Mouse (Mus musculus) urinary bladder, adult 2 months (tissue): ENCODE measurements around the gene Adgre1. TPM values are rescaled to one million over a fixed set of nuclear protein-coding genes. Genes with fewer than 3 reads are reported as not detected.
A peak's percentile ranks its signal among the peaks of the same experiment; 100 is the strongest.
"Not testable (repeated sequence)": the region's sequence is repeated elsewhere in the genome, so short reads cannot be mapped to it uniquely, and the experiment has no call there.

Experiments used
- DNase-seq: peaks from one replicate; pipeline ENCODE4 v3.0.0; 2022; ENCODE audit warnings: low spot score
- polyA plus RNA-seq: library from polyadenylated mRNA; depleted of rRNA; stranded (reverse); fragments of >200 nt; gene quantifications from 2 replicates; pipeline ENCODE4 v1.2.3, GENCODE M21; 2012; rRNA removed

Adgre1 gene
- 15.9 and 18.6 TPM in 2 replicates for polyA plus RNA-seq

DNA sequence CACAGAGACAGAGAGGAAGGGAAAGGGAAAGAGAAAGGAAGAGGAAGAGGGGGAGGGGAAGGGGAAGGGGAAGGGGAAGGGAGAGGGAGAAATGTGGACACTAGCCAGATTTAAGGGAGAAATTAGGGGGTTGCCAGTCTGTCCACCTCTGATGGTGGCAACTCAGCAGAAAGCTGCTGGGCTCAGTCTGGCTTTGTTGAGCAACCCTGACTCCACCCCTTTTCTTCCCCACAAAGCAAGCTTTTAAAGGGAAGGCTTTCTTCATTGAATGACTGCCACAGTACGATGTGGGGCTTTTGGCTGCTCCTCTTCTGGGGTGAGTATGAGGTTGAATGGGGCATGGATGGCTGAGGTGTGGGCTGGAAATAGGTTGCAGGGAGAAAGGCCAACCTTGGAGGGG, at the start of gene Adgre1:
Adgre1 (plus strand) TSS at position 251 of the 400 bp plus-strand sequence.
- DNase-seq: no peak

DNA sequence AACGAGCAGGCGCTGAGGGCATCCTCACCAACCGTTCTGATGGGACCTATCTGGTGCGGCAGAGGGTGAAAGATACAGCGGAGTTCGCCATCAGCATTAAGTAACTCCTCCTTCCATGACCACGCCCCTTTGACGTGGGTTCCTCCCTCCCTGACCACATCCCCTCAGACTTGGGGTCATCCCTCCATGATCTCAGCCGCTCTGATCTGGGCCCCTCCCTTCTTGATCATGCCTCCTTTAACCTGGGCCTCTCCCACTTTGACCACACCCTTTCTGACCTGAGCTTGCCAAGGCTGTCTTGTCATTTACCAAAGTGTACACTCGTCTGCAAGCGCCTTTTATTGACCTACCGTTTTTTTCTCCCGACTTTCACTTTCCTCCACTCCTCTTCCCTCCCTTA, 46.7 kb upstream of the Adgre1 start:
- no peak for DNase-seq

DNA sequence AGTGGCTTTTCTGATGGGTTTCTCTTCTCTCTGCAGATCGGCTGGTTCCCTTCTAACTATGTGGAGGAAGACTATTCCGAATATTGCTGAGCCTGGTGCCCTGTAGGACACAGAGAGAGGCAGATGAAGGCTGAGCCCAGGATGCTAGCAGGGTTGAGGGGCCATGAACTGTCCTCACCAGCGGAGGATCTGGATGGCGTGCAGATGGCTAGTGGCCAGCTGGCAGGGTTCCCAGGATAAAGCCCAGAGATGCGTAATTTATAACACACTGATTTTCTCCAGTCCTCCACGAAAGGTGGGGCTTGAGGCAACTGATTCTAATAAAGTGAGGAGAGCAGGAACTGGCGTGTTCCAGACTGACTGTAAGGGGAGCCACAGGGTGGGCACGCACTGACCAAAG, 30.9 kb upstream of the Adgre1 start:
- DNase-seq: no peak

DNA sequence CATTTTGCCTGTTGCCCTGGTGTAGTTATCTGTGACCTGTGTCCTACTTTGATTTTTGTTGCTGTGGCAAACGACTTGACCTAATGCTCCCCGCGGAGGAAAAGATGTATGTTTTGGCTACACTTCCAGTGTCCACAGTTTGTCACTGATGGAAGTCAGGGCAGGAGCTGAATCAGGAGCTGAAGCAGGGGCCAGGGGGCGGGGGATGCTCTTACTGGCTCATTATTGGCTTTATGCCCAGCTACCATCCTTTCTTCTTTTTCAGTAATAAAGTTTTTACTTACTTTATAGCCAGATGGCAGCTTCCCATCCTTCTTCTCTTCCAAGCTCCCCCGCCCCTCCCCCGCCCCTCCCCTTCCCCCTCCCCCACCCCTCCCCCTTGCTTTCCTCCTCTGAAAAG, 29.5 kb upstream of the Adgre1 start:
- no peak for DNase-seq

DNA sequence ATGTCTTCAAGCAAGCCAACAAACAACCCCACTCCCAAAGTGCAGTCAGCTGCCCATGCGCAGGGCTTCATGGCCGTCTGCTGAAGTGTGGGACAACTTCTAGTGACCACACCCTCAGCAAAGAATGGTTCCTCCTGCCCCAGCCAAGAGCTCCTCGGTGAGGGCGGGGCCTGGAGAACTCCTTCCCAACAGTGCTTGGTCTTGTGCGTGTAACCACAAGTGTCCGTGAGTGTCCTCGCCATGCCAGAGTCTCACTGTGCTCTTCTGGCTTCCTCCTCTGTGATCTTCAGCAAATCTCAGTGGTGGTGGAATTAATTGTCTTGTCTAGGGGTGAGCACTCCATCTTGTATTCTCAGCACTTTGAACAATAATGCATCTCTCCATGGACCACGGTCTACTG, 27.5 kb upstream of the Adgre1 start:
- no peak for DNase-seq

DNA sequence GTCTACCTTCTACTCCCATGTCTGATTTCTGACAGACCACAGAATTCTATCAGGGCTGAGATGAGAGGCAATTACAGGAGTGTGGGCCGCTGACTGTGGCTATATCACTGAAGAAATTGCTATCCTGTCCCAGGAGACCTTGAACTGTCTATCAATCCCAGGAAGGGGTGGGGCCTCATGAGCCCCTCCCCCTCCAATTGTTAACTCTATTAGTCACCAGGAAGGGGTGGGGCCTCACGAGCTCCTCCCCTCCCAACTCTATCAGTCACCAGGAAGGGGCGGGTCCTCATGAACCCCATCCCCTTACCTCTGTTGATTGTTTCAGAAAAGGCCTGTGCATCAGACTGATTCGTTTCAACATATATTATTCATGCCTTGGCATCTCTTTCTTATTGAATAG, 26.2 kb upstream of the Adgre1 start:
- DNase-seq: no peak

DNA sequence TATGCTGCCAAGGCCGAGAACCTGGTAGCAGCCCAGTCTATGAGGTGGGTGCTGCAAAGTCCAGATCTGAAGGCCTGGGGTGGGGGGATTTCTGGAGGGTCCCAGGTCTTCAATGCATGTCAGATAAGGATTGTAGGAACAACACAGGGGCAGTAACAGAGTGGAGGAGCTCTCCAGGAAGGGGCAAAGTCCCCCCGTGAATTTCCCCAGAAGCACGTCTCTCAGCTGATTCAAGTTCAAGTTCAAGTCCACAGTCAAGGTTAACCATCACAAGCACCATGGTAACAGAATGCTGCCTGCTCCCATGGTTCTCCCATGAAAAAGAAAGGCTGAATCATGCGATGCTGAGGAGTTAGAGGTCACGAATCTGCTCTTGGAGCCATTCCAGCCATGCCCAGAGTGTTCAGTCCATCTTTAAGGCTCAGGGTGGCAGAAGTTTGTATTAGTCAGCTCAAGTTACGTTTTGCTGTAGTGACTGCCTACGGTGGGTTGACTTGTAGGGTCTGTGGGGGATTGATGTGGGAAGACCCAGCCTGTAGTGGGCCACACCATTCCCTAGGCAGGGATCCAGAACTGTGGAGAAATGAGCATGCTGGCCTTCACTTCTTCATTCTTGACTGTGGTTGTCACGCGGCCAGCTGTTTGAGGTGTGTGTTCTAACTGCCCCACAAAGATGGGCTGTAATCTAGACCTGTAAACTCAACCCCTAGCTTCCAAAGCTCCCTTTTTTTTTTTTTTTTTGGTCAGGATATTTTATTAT, 24.3 kb upstream of the Adgre1 start:
- DNase-seq: no peak

DNA sequence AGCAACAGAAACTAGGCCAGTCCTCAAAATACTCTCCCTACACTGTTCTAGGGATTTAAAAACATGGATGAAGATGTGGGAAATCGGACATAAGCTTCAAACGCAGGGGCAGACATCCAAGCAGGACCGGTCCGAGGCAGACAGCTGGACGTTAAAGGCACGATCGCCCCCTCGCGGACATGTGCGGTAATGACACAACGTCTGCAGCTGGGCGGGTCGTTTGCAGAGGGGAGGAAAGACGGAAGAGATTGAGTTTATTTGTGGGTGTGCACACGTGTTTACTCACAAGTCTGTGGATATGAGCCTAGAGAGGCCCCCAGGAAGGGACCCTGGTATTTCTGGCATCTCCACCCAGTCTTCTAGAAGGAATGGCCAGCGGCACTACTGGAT, 23.7 kb upstream of the Adgre1 start:
- peak; percentile 72 for DNase-seq

DNA sequence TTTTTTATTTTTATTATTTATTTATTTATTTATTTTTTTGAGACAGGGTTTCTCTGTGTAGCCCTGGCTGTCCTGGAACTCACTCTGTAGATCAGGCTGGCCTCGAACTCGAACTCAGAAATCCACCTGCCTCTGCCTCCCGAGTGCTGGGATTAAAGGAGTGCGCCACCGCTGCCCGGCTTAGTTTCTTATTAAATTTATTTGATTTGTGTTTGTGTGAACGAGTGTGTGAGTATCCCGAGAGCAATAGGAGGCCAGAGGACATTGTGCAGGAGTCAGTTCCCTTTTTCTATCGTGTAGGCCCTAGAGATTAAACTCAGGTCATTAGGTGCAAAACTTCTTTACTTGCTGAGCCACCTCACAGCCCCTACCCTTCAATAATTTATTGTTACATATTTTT, 23.3 kb upstream of the Adgre1 start:
- not testable (repeated sequence) for DNase-seq

DNA sequence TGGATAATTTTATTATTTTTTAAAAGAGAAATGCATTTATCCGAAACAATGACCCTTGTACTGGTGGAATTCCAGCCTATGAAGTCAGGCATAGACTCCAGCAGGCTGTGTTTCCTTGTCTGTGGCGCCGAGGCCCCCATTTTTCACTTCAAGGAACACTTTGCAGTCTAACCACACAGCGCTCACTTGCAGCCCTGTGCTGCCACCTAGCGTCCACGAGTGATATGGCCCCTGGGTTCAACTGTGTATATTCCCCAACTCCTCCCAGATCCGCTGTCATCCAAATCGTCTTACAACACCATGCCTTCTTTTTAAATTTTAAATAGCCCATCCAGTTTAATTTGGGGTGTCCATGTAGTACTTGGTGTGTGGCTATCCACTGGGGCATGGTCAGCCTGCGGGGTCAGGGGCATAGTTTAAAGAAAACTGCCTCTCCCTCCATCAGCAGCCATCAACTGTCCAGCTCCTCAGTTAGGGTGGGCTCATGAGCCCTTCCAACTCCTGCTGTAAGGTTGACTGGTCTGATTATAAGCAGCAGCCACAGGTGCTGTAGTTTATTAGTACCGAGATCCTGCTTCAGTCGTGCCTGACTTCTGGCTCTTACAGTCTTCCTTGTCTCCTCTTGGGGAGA, 22.7 kb upstream of the Adgre1 start:
- DNase-seq: peak; percentile 76

DNA sequence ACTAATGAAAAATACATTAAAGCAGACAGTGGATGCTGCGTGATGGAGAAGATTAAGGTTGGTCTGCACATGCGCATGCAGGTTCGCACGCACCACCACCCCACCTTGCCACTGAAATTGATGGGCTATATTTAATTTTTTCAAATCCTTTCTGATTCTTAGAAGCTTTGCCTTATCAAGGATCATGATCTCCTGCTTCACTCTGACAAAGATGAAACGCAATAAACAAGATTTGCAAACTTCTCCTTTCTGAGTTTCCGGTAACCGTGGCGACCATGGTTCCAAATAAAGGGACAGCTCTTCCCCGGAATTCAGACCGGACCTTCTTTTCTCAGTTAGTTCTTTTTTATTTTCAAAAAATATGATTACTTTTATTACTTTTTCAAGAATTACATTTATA, 20.5 kb upstream of the Adgre1 start:
- DNase-seq: no peak

DNA sequence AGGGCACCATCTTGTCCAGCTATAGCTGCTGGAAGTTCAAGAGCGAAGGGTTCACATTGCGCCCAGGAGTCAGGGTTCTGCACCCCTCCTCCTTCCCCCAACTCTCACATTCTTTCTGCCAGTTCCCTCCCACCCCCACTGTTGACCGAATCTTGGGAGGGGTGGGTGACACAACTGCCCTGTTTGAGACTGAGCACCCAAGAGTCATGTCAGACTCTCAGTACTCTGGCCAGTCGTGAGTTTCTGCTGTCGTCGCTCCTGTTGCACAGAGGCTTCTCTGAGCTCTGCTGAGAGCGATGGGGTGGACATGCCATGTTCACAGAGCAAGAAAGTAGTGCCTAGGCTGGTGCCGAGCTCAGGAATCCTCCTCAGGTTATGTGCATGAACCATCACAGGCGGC, 19.2 kb upstream of the Adgre1 start:
- no peak for DNase-seq

DNA sequence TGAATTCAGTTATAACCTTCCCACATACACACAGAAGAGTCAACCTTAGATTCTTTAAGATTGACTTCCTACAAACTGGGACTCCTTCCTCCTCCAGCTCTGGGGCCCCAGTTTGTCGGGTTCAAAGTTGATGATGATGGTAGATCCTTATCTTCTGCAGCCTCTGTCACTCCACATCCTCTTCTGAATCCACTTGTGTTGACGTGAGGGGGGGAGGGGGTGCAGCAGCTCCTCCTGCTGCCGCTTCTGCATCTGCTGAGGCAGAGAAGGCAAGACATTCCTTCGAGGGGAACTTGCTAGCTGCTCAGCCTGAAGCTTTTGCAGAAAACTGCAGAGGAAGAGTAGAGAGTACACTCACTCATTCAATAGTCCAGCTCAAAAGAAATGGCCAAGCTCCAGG, 16.9 kb upstream of the Adgre1 start:
- DNase-seq: no peak

DNA sequence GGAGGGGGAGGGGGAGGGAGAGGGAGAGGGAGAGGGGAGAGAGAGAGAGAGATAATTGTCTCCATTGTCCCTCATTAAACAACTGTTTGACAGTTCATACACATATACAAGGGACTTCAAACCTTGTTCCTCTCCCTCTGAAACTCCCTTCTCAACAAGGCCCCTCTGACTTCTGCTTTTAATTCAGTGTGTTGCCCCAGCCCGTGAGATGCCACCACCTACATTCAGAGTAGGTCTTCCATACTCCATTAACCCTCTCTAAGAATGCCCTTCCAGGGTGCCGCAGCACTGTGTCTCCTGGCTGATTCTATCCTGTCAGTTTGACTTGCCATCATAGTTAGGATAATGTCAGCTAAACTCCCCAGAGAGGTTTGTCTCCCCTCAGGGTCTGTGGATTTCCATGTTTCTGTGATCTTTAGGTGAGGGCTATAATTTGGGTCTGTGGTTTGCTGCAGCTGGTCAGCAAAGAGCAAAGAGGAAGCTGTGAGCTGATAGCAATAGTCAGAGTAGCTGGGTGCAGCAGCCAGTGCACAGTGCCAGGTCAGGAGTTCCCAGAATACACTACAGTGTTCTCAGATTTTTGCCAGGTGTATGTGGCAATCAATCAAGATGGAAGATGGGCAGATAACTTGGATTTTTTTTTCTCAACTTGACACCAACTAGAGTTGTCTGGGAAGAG, 14.3 kb upstream of the Adgre1 start:
- DNase-seq: no peak

DNA sequence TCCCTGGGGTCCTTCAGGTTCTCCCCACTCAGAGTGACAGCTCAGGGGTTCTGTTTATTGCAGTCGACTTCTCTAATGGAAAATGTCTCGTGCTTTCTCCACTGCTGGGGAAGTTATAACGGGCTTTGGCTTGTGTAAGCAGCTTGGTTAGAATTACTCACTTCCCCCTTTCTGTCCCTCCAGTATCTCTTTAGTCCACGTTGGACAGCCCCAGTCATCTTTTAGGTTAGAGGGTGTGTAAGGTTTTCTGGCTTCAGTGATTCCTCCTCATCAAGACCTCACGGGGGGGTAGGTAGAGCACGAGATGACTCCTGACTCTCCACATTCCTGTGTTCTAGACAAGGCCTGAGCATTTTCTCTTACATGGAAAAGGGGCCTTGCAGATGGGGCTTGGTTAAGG, 11.5 kb upstream of the Adgre1 start:
- no peak for DNase-seq

DNA sequence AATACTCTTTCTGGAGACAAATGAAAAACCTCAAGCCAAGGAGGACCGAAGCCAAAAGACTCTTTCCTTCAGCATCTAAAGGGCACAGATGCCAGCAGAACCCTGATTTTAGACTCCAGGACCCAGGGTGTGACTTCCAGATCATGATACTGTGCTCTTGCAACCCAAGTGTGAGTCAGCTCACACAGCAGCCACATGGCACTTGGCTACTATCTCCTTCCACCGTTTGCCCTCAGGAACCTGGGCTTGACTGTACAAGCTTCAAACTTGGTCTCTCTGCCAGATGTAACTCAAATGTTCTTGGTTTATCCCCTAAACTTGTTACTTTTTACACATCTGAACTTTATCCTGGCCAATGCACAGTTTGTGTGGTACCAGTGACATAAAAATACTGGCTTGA, 10.7 kb upstream of the Adgre1 start:
- DNase-seq: no peak

DNA sequence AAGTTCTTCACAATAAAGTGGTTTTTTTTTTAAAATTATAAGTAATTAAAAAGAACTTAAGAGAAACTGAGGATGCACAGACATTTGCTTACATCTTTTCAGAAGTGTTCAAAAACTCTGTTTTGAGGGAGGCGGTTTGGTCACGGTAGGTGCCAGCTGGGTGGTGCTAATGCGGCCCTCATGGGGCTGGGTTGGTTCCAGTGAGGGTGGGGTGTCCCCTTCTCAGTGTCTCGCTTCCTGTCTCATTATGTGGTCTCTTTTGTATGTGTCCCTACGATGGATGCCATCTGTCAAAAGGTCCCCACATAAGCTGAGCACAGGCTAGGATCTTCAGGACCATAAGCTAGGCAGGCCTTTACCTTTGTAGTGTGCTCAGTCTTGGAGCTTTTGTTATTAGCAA, 9.4 kb upstream of the Adgre1 start:
- no peak for DNase-seq

DNA sequence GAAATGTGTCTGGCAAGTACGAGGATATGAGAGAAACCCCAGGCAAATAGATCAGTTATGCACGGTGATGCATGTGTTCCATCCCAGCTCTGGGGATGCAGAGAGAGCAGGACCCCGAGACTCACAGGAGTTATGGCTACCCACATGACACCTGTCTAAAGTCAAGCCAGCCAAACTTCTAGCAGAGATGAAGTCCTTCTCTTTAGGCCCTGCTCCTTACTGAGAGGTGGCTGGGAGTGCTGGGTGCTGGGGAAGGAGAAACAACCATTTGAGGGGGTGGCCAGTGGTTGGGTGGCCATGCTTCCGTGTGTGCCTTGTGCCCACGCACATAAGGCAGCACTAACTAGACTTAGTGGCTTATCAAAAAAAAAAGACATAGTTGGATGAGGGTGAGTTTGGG, 8.3 kb upstream of the Adgre1 start:
- DNase-seq: no peak

DNA sequence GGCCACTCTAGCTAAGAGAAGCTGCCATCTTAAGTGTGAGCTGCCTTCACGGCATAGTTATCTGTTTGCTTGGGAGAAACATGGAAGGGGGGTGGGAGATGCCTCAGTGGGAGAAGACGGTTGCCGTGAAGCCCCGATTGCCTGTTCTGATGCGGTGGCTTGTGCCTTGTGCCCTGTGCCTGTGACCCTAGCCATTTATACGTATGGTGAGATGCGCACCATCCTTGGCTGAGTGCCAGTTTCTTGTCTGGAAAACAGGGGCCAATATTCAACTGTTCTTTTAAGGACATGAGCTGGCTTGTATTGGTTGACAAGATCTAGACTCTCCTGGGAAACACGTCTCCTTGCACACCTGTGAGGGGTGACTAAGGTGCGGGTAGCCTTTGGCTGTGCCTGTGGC, 7.4 kb upstream of the Adgre1 start:
- no peak for DNase-seq

DNA sequence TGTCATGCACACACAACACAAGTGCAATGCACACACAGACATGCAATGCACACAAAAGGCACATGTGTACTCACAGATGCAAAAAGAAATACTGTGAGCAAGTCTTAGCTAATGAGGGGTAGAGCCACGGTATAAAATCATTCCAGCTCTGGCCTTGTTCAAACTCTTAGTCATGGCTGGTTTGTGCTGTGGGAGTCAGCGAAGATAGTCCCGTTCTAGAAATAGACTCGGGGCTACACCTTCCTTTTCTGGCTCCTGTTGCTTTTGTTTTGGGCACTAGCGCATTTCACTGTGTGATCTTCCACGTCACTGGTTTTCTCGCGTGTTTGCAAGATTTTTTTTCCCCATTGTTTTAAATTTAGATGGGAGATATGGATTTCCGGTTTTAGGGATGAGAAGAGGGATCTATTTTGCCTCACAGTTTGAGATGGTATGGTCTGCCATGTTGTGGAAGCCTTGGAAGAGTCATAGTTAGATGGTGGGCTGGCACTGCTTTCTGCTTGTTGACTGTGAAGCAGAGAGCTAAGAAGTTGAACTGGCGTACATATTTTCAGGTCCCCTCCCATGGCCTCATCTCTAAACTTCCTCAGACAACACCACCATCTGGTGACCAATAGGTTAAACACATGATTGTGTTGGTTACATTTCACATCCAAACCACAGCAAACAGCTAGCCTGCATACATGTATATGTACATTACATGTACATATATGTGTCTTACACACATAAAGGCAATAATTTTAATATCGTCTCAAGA, 1.2 kb downstream of the Adgre1 start:
- DNase-seq: no peak
